Mouse (Mus musculus): Measurements from ENCODE around the gene Col9a3. TPM values are rescaled to one million over a fixed set of nuclear protein-coding genes. Genes with fewer than 3 reads are reported as not detected.

The Col9a3 gene
- polyA plus RNA-seq (2015; fragmentation: Nextera tagmentation; extraction: Ambion mirVana): 4.1 and 6.2 TPM in 2 replicates

DNA sequence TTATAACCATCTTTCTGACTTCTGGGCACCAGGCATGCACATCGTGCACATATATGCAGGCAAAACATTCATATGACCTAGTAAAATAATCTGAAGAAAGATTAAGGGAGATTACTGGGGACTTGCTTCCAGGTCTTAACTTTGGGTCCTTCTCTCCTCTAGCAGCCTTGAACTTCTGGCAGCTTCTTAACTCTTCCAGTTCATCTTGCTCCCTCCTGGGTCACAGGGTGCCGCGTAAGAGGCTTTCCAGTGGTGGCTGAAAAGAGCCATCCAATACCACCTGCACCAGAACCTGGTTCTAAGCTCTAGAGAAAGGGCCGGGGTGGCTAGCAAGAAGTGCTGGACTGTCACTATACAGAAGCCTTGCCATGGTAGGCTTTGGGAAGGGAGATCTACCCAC lies at the start of gene Col9a3:
TSS of gene Col9a3 (plus strand) at position 301 of the 400 bp plus-strand sequence.
- Histone ChIP-seq H3K36me3 (ENCODE audit: control insufficient read depth, insufficient read depth, low read length) (peaks cover 6% of the 10 kb centered on the region; the same call in 1 of the 2 replicates), H3K27ac (ENCODE audit: low read length) (no peak within 1 kb of the TSS), H3K4me3 (ENCODE audit: low read length) (peak within 1 kb of the TSS; percentile 12; the same call in 1 of the 2 replicates), H3K4me1 (ENCODE audit: control insufficient read depth, insufficient read depth, low read length) (peaks cover 7% of the 10 kb centered on the region; the same call in 1 of the 2 replicates), H3K9me3 (ENCODE audit: control insufficient read depth, low read length) (no peaks in the 10 kb centered on the region), H3K4me2 (ENCODE audit: low read depth, low read length) (peak within 1 kb of the TSS; percentile 24; the same call in 1 of the 2 replicates), H3K9ac (ENCODE audit: low read depth, low read length) (no peak within 1 kb of the TSS), H3K27me3 (replicated peaks; ENCODE audit: control insufficient read depth, insufficient read depth, low read length) (peaks cover 16% of the 10 kb centered on the region)
- 48% methylated on average over 4 of the region's 4 CpGs for WGBS
- ATAC-seq: no peak

DNA sequence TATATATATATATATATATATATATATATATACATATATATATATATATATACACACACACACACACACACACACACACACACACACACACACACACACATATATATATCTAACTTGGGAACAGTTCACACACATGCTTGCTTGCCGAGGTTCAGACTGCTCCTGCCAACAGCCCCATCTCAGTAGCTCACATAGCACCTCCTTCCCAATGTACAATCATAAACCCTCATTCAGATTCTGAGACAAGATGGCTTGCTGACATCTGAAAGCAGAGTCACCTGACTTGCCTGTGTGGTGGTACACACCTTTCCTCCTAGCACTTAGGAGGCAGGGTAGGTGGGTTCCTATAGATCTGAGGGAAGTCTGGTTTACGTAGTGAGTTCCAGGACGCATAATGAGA lies 45.2 kb upstream of the Col9a3 start:
- no peaks in the 10 kb centered on the region for H3K36me3 ChIP-seq (ENCODE audit: control insufficient read depth, insufficient read depth, low read length)
- H3K4me2 ChIP-seq (ENCODE audit: low read depth, low read length): no peak overlapping the region
- ATAC-seq: no peak
- 0 out of 2 replicates have a peak, but pooled peaks cover 4% of the 10 kb centered on the region for H3K4me1 ChIP-seq (ENCODE audit: control insufficient read depth, insufficient read depth, low read length)
- no peak overlapping the region for H3K4me3 ChIP-seq (ENCODE audit: low read length)
- H3K9me3 ChIP-seq (ENCODE audit: control insufficient read depth, low read length): no peaks in the 10 kb centered on the region
- H3K27ac ChIP-seq (ENCODE audit: low read length): no peak overlapping the region
- 0 out of 2 replicates have a peak, but pooled peaks cover 3% of the 10 kb centered on the region for H3K27me3 ChIP-seq (replicated peaks; ENCODE audit: control insufficient read depth, insufficient read depth, low read length)
- 66% methylated on average over 3 of the region's 3 CpGs for WGBS
- H3K9ac ChIP-seq (ENCODE audit: low read depth, low read length): no peak overlapping the region

DNA sequence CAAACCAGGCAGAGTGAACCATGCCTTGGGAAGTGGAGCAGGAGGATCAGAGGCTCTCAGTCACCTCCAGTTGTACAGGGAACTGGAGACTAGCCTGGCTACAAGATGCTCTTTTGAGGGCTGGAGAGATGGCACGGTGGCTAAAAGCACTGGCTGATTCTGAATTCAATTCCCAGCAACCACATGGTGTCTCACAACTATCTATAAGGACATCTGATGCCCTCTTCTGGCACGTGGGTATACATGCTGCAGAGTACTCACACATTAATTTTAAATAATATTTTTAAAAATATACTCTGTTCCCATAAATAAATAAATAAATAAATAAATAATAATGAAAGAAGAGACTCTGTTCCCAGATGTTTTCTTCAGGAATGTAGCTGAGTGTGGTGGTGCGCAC lies 42.4 kb upstream of the Col9a3 start:
- ATAC-seq: no peak
- no peaks in the 10 kb centered on the region for H3K4me1 ChIP-seq (ENCODE audit: control insufficient read depth, insufficient read depth, low read length)
- WGBS: 56% methylated on average over 3 of the region's 3 CpGs
- H3K9ac ChIP-seq (ENCODE audit: low read depth, low read length): no peak overlapping the region
- 0 out of 2 replicates have a peak, but pooled peaks cover 3% of the 10 kb centered on the region for H3K27me3 ChIP-seq (replicated peaks; ENCODE audit: control insufficient read depth, insufficient read depth, low read length)
- H3K36me3 ChIP-seq (ENCODE audit: control insufficient read depth, insufficient read depth, low read length): no peaks in the 10 kb centered on the region
- no peak overlapping the region for H3K4me2 ChIP-seq (ENCODE audit: low read depth, low read length)
- H3K4me3 ChIP-seq (ENCODE audit: low read length): no peak overlapping the region
- H3K27ac ChIP-seq (ENCODE audit: low read length): no peak overlapping the region
- no peaks in the 10 kb centered on the region for H3K9me3 ChIP-seq (ENCODE audit: control insufficient read depth, low read length)

DNA sequence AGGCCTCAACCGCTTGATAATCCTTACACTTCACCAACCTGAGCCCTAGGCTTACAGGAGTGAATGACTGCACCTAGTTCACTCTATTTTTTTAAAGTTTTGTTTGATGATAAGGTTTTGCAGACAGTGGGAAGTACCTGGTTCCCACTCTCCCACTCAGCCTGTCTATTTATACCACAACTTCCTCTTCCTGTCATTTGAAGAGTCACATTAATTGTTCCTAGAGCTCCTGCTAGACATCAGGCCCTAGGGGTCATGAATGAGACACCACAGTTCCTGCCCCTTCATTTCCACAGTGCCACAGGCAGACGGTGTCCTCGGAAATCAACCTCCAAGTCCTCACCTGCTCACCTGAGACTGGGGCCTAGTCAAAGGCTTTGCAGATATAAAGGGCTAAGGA lies 41.1 kb upstream of the Col9a3 start:
- Histone ChIP-seq H3K9me3 (ENCODE audit: control insufficient read depth, low read length) (no peaks in the 10 kb centered on the region), H3K27ac (ENCODE audit: low read length) (no peak overlapping the region), H3K4me1 (ENCODE audit: control insufficient read depth, insufficient read depth, low read length) (no peaks in the 10 kb centered on the region), H3K4me3 (ENCODE audit: low read length) (no peak overlapping the region), H3K9ac (ENCODE audit: low read depth, low read length) (no peak overlapping the region), H3K4me2 (ENCODE audit: low read depth, low read length) (no peak overlapping the region), H3K36me3 (ENCODE audit: control insufficient read depth, insufficient read depth, low read length) (no peaks in the 10 kb centered on the region), H3K27me3 (replicated peaks; ENCODE audit: control insufficient read depth, insufficient read depth, low read length) (no peaks in the 10 kb centered on the region)
- ATAC-seq: no peak
- 59% methylated on average over 3 of the region's 3 CpGs for WGBS

DNA sequence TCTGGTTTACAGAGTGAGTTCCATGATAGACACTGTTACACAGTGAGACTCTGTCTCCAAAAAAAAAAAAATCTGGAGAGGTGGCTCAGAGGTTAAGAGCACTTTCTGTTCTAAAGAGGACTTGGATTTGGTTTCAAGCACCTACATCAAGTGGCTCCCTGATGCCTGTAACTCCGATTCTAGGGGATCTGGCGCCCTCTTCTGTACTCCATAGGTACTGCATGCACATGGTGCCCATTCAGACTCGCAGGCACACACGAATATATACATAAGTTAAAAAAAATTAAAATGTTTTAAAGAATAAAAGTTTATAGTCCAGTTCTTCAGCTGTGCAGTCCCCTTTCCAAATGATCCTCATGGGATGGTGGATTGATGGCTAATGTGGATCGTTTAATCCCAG lies 37.3 kb upstream of the Col9a3 start:
- no peaks in the 10 kb centered on the region for H3K9me3 ChIP-seq (ENCODE audit: control insufficient read depth, low read length)
- peaks cover 3% of the 10 kb centered on the region; the same call in 1 of the 2 replicates for H3K27me3 ChIP-seq (replicated peaks; ENCODE audit: control insufficient read depth, insufficient read depth, low read length)
- no peak overlapping the region for H3K4me2 ChIP-seq (ENCODE audit: low read depth, low read length)
- H3K9ac ChIP-seq (ENCODE audit: low read depth, low read length): no peak overlapping the region
- no peaks in the 10 kb centered on the region for H3K4me1 ChIP-seq (ENCODE audit: control insufficient read depth, insufficient read depth, low read length)
- ATAC-seq: no peak
- H3K4me3 ChIP-seq (ENCODE audit: low read length): no peak overlapping the region
- H3K27ac ChIP-seq (ENCODE audit: low read length): no peak overlapping the region
- no peaks in the 10 kb centered on the region for H3K36me3 ChIP-seq (ENCODE audit: control insufficient read depth, insufficient read depth, low read length)
- 58% methylated on average over 5 of the region's 5 CpGs for WGBS

DNA sequence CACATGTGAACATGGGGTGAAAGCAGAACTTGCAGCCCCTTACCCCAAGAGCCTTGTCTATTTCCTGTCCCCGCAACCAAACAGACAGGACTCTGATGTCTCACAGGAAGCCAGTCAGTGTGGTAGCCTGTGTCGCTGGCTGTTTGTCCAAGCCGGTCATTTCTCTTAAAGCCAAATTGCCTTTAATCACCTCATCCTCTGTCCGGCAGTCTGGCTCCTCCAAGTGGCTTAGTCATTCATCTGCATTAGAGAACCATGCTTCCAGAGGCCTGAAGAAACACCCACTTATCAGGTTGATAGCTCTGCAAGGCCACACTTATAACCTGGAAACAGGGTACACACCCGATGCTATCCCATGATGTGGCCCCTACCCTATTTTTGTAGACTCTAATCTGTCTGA lies 35.4 kb upstream of the Col9a3 start:
- H3K36me3 ChIP-seq (ENCODE audit: control insufficient read depth, insufficient read depth, low read length): no peaks in the 10 kb centered on the region
- 42% methylated on average over 5 of the region's 5 CpGs for WGBS

DNA sequence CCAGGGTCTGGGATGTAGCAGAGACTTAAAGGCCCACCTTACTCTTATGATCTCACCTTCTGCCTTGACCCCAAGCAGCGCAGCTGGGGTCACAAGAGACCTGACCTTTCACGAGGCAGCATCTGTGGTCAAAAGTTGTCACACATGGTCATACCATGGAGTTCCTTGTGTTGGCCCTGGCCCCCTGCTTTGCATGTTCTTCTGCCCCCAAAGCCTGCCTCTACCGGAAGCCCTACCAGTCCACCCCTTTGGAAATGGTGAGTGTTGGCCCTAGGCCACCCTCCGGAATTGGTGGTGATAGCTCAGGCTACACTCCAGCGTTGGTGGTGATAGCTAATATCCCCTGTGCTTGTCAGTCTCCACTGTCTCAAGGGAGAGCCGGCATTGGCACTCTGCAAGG lies 34.3 kb upstream of the Col9a3 start:
- no peaks in the 10 kb centered on the region for H3K4me1 ChIP-seq (ENCODE audit: control insufficient read depth, insufficient read depth, low read length)
- H3K9me3 ChIP-seq (ENCODE audit: control insufficient read depth, low read length): no peaks in the 10 kb centered on the region
- H3K9ac ChIP-seq (ENCODE audit: low read depth, low read length): no peak overlapping the region
- no peak overlapping the region for H3K4me3 ChIP-seq (ENCODE audit: low read length)
- no peak overlapping the region for H3K27ac ChIP-seq (ENCODE audit: low read length)
- ATAC-seq: no peak
- H3K36me3 ChIP-seq (ENCODE audit: control insufficient read depth, insufficient read depth, low read length): no peaks in the 10 kb centered on the region
- WGBS: 65% methylated on average over 6 of the region's 6 CpGs
- no peak overlapping the region for H3K4me2 ChIP-seq (ENCODE audit: low read depth, low read length)
- H3K27me3 ChIP-seq (replicated peaks; ENCODE audit: control insufficient read depth, insufficient read depth, low read length): peaks cover 3% of the 10 kb centered on the region; the same call in 1 of the 2 replicates

More for the DNA sequence above, 35.4 kb upstream of the Col9a3 start:
- Histone ChIP-seq H3K4me3 (ENCODE audit: low read length) (no peak overlapping the region), H3K4me2 (ENCODE audit: low read depth, low read length) (no peak overlapping the region), H3K4me1 (ENCODE audit: control insufficient read depth, insufficient read depth, low read length) (no peaks in the 10 kb centered on the region), H3K9ac (ENCODE audit: low read depth, low read length) (no peak overlapping the region), H3K27me3 (replicated peaks; ENCODE audit: control insufficient read depth, insufficient read depth, low read length) (peaks cover 3% of the 10 kb centered on the region; the same call in 1 of the 2 replicates), H3K27ac (ENCODE audit: low read length) (no peak overlapping the region), H3K9me3 (ENCODE audit: control insufficient read depth, low read length) (no peaks in the 10 kb centered on the region)
- ATAC-seq: no peak

DNA sequence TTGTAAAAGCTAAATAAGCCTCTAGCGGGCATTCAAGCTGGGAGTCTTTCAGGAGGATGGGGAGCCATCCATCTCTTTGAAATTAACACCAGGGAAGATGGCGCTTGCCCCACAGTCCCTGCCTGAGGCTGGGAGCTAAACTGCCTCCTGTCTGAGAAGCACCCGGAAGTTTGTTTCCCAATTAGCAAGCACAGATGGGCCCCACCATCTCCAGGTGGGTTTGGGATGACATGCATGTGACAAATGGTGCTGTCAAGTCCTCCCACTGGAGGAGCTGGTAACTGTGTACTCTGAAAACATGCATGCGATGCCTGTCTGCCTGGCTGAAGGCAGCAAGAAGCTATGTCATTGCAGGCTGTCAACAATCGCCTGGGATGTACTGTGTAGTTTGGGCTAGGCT lies 33.7 kb upstream of the Col9a3 start:
- Histone ChIP-seq H3K4me2 (ENCODE audit: low read depth, low read length) (no peak overlapping the region), H3K27ac (ENCODE audit: low read length) (no peak overlapping the region), H3K9ac (ENCODE audit: low read depth, low read length) (no peak overlapping the region), H3K4me3 (ENCODE audit: low read length) (no peak overlapping the region), H3K27me3 (replicated peaks; ENCODE audit: control insufficient read depth, insufficient read depth, low read length) (peaks cover 3% of the 10 kb centered on the region; the same call in 1 of the 2 replicates), H3K36me3 (ENCODE audit: control insufficient read depth, insufficient read depth, low read length) (no peaks in the 10 kb centered on the region), H3K9me3 (ENCODE audit: control insufficient read depth, low read length) (no peaks in the 10 kb centered on the region), H3K4me1 (ENCODE audit: control insufficient read depth, insufficient read depth, low read length) (peaks cover 3% of the 10 kb centered on the region; the same call in 1 of the 2 replicates)
- no peak for ATAC-seq
- WGBS: 45% methylated on average over 5 of the region's 5 CpGs

DNA sequence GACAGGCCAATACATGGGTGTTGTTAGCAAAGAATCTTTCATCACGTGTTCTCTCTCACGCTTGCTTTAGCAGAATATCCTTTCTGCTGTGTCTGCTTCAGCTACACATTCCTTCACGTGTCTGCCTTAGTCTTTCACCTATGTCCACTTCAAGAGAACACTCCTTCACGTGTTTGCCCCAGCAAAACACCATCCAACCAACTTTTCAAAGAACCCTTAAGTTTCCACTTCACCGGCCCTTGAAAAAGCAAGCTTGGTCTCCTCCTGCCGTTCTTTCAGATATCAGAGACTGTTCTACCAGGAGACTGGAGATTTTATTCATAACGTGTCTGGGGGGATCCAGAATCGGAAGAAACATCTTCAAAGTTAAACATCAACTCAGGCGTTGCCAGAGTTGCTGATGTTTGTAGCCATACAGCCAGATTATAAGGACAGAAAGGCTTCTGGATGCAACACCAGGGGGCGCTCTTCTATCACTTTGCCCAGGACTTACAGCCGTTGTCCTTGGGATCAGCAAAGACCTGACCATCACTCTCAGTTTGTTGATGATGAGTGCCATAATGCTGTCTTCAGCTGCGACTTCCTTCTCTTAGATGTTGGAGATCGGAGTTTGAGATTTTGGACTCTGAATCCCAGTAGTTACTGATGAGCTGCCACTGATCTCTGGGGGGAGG lies 31.2 kb upstream of the Col9a3 start:
- Histone ChIP-seq H3K4me1 (ENCODE audit: control insufficient read depth, insufficient read depth, low read length) (peaks cover 11% of the 10 kb centered on the region), H3K9ac (ENCODE audit: low read depth, low read length) (no peak overlapping the region), H3K4me3 (ENCODE audit: low read length) (no peak overlapping the region), H3K9me3 (ENCODE audit: control insufficient read depth, low read length) (no peaks in the 10 kb centered on the region), H3K27me3 (replicated peaks; ENCODE audit: control insufficient read depth, insufficient read depth, low read length) (peaks cover 19% of the 10 kb centered on the region), H3K36me3 (ENCODE audit: control insufficient read depth, insufficient read depth, low read length) (no peaks in the 10 kb centered on the region), H3K27ac (ENCODE audit: low read length) (no peak overlapping the region), H3K4me2 (ENCODE audit: low read depth, low read length) (no peak overlapping the region)
- ATAC-seq: no peak
- WGBS: 31% methylated on average over 13 of the region's 13 CpGs
